14 mouse cellular contexts compared by ENCODE assay signal in the genomic region with DNA sequence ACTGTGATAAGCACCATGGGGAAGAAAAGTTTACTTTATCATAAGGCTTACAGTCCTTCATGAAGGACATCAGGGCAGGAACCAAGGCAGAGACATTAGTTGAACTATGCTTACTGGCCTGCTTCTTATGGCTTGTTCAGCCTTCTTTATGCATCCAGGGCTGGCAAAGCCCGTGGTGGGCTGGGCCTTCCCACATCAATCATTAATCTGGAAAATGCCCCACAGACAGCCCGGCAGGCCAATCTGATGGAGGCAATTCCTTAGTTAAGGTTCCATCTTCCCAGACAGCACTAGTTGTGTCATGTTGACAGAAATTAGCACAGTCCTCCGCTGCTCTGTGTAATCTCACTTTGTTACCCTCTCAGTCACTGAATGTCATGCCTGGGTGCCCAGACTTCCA.
"Had no signal": no experiment of that assay in that cellular context is flagged by ENCODE, and none has a peak within 500 bp of the region (broad histone marks: within the 10 kb centered on the region; RNA-seq: fewer than 3 reads in every experiment).

No protein-coding gene starts in this region.

- H3K27me3 ChIP-seq: lung, embryonic 15.5 days had no signal

- H3K9me3 ChIP-seq: lung, embryonic 15.5 days; megakaryocyte, embryonic 14.5 days had no signal

- H3K27ac ChIP-seq: left cerebral cortex, adult 2 months; liver, embryonic 14.5 days; lung, embryonic 15.5 days had no signal

- H3K36me3 ChIP-seq: lung, embryonic 15.5 days had no signal

- H3K4me1 ChIP-seq: lung, embryonic 15.5 days had no signal

- H3K4me3 ChIP-seq: left cerebral cortex, adult 2 months; lung, embryonic 15.5 days; megakaryocyte, embryonic 14.5 days had no signal

- H3K9ac ChIP-seq: liver, embryonic 14.5 days; lung, embryonic 15.5 days had no signal

- H3K4me2 ChIP-seq: liver, embryonic 11.5 days; lung, embryonic 15.5 days; midbrain, embryonic 11.5 days had no signal

- ATAC-seq: hindbrain, embryonic 16.5 days; intestine, embryonic 16.5 days had no signal

- DNase-seq: lung, adult 18-20 months; lung, postnatal 10 days; lung, postnatal 36 days; midbrain, embryonic 14.5 days; thymus, adult 18-20 months; thymus, postnatal 36 days had no signal
